Mouse (Mus musculus): ENCODE measurements at regions not wholly inside any gene's neighbourhood (a gene's known extent, or its start where the extent isn't known, plus 50 kb on each side); places are given as distances from the start of the nearest gene placed in this dataset.
"Not testable (repeated sequence)": the region's sequence is repeated elsewhere in the genome, so short reads cannot be mapped to it uniquely, and the experiment has no call there.

DNA sequence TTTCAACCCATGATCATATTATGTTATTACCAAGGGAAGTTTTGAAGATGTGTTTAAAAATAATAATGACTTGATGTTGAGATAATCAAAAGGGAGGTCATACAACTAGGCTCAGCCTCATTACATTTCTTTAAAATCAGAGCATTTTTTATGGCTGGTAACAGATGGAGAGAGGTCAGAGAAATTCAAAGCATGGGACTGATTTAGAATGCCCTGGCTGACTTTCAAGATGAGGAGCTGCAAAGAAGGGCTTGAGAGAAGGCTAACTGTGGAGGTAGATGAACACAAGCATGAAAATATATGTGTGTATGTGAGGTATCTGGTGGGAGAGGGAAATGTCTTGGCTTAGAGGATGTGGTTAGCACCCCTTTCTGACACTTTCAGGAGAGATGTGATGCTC, 502.6 kb upstream of the Gdi2 start:
- DNase-seq, result not testable (repeated sequence)

DNA sequence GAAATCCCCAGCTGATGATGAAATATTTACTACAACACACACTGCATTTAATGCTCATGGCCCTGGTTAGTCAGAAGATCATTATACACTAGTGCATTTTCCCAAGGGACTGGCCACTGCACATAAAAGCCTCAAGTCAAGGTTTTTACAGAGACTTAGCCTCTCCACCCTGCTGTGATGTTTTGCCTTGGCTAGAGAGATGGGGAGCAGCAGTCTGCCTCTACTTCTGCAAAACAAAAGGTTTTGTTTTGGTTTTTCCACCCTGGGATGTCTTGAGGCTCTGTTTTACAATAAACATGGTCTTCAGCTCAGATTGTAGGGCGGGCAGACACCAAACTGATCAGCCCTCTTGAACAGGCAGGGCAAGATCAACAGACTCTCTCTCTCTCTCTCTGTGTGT, 500.9 kb upstream of the Gdi2 start:
- not testable (repeated sequence) for DNase-seq

DNA sequence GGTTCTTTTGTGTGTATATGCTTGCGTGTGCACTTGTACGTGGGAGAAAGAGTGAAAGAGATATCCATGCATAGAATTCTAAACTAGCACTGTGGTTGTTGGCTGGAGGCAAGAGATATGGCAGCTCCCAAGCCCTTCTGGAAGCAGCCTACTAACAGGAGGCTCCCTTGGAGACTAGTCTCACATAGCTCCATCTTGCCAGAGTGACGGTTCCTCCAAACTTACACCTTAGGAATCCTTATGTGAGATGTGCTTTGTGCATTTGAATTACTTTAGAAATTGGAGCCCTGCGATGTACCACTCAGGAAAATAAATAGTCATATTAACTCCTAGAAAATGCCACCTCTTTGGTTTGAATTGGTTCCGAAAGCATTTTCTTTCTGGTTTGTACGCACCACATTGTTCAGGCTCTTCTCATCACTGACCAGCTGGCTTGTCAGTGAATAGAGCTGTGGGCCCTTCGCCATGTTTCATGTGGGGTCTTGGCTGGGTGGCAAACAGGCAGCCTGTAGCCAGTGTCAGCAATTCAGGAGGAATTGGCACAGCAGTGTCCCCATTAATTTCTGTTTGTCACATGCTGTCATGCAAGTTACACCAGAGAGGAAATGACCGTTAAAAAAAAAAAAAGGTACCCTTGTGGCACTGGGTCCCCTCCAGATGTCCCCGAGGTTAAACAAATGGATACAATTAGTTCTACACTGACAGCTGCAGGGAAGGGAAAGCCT, 491.3 kb upstream of the Gdi2 start:
- not testable (repeated sequence) for DNase-seq

GRCm38 (mm10) chr13:3083480-3083879, 454.4 kb upstream of the Gdi2 start:
- DNase-seq, result not testable (repeated sequence)

DNA sequence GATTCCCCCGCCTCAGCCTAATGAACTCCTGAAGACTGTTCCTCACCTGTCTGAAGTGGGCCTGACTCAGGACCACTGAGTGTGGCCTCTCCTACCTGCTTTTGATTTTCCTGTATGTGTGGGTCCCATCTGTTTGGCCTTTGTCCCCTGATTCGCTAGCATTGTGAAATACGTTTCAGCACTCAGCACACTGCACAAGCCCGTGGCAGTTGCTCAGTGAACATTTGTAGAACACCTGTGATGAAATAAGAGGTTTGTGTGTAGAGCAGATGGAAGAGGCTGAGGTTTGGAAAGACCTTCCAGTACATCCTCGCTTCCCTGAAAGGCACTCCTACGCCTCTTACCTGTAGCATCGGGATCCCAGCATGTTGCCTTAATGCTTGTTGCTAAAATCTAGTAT, 447.9 kb upstream of the Gdi2 start:
- not testable (repeated sequence) for DNase-seq

DNA sequence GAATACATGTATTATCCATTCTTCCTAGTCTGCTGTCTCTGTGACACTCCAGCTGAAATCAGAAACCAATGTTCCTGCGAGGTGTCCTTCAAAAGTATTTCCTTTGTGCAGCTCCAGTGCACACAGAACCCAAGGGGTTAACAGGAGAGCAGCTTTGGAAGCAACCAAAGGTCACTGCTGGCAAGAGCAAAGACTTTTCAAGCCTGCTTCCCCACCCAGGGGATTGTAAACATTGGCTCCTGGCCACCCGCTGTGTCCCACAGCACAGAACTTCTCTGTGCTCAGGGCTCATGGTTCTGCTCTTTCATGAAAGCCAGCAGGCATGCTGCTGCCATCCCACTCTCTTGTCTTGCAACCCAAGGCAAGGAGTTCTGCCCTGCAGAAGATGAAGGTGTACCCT, 431.3 kb upstream of the Gdi2 start:
- DNase-seq, result peak; percentile 3

GRCm38 (mm10) chr13:3128150-3128549, 409.7 kb upstream of the Gdi2 start:
- not testable (repeated sequence) for DNase-seq

GRCm38 (mm10) chr13:3137281-3137680, 400.6 kb upstream of the Gdi2 start:
- DNase-seq, result not testable (repeated sequence)

DNA sequence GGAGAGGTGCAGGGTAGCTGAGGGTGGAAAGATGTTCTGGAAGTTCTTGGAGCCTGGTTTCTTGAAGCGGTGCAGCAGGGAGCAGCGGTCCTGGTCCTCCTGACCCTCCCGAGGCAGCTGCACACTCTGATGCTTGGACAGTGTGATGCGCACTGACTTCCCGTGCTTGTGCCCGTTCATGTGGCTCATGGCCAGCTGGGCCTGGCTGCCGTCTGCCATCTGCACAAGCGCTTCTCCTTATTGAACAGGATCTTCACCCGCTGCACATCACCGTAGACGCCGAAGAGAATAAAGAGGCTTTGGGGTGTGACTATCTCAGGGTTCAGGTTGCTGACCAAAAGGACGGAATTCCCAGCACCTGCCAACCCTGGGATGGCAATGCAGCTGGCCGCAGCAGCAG, 399.2 kb upstream of the Gdi2 start:
- DNase-seq, result no peak

- DNase-seq, result not testable (repeated sequence)
Observed at GRCm38 (mm10) chr13:3145513-3145912, 392.4 kb upstream of the Gdi2 start.
